Mouse (Mus musculus) left cerebral cortex, adult 8-10 months (tissue): Measurements from ENCODE around the gene Zfp704. TPM values are rescaled to one million over a fixed set of nuclear protein-coding genes. Genes with fewer than 3 reads are reported as not detected.
"Not testable (repeated sequence)": the region's sequence is repeated elsewhere in the genome, so short reads cannot be mapped to it uniquely, and the experiment has no call there.

Source experiments
- DNase-seq, 2 experiments: peaks; one replicate each; pipeline ENCODE4 v3.0.0; 2022; ENCODE audit warnings: low spot score in 2 of 2
- total RNA-seq, 4 experiments: library from RNA; stranded (reverse); gene quantifications; 2 replicates each; pipeline ENCODE4 v1.2.4; 2022

Zfp704 gene
- total RNA-seq, 4 experiments from 2014 or later, result 26.7 to 38.5 (median 30.3) TPM

DNA sequence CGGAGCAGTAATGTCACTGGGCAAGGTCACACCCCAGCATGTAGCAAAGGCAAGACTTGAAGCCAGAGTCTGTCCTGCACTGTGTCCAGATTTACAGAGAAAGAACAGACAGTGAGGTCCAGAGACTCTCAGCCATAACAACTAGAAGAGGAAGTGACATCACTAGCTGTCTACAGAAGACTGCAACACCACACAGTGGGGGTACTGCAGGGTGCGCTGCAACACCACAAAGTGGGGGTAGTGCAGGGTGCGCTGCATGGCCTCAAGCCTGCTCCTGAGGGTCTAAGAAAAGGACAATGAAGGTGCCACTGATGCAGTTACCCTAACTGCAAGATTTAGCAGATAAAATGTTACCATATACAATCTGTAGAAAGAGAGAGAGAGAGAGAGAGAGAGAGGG lies 11.8 kb downstream of the Zfp704 start:
- DNase-seq, result no peak

GRCm38 (mm10) chr3:9594457-9594856 lies 15.4 kb downstream of the Zfp704 start:
- DNase-seq, result no peak

GRCm38 (mm10) chr3:9593832-9594231 lies 16.1 kb downstream of the Zfp704 start:
- DNase-seq, result no peak

GRCm38 (mm10) chr3:9591416-9592110 lies 18.3 kb downstream of the Zfp704 start:
- no peak for DNase-seq

DNA sequence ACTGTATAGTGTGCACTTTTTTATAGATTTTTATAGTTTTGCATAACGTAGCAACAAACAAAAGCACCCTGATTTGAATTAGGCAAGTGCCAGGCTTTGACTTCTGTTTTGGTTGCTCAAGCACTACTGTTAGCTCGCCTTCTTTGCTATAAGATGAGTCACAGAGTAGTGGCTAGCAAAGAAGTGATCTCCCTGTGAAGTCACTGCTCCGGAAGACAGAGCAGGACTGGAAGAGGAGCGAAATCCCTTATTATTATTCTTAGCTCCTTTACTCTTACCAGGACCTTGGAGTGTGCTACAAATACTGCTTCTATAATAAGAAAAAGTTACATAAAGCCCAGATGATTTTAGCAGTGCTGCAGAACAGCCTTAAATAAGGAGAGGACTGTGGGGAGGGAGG lies 21.2 kb downstream of the Zfp704 start:
- no peak for DNase-seq

DNA sequence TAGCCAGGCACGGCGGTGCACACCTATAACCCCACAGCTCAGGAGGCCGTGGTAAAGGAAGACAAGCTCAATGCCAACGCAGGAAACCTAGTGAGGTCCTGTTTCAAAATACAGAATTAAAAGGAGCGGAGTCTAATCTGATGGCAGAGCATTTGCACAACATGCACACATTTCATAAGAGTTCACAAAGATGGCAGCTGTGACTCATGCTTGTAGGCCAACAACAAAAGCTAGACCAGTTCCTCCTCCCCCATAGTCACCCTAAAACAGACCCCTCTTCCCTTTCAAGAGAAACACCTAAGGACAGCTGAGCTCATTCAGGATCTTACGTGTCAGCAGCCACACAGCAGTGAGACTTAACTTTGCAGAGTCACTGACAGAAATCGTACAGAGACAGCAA lies 22.6 kb downstream of the Zfp704 start:
- DNase-seq, result no peak

DNA sequence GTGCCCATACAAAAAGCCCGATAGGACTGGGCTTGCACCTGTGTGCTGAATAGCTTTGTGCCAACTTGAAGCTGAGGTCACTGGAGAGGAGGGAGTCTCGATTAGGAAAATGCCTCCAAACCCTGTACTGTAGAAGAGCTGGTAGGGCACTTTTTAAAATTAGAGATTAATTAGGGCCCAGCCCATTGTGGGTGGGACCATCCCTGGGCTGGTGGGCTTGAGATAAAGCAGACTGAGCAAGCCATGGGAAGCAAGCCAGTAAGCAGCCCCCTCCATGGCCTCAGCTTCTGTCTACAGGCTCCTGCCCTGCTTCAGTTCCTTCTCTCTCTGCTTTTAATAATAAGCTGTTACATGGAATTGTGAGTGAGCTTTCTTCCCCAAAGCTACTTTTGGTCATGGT lies 26.4 kb downstream of the Zfp704 start:
- DNase-seq, result no peak

- no peak for DNase-seq
These were observed 28.7 kb downstream of the Zfp704 start for GRCm38 (mm10) chr3:9580952-9581798.

GRCm38 (mm10) chr3:9580102-9580501 lies 29.8 kb downstream of the Zfp704 start:
- no peak for DNase-seq

- DNase-seq, result no peak
These were observed 30.7 kb downstream of the Zfp704 start for GRCm38 (mm10) chr3:9579028-9579643.

DNA sequence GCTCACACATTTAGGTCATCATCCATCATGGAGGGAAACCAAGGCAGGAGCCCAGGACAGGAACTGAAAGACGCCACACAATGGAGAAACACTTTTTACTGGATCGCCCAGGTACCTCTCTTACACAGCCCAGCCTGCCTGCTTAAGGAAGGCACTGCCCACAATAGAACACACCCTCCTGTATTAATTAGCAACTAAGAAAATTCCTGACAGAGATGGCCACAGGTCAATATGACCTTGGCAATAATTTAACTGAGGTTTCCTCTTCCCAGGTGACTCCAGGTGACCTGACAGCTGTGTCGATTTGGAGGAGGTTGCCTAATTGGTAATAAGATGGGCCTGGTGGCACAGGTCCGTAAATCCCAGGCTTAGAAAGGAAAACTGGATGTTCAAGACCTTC lies 33.0 kb downstream of the Zfp704 start:
- DNase-seq, result no peak

DNA sequence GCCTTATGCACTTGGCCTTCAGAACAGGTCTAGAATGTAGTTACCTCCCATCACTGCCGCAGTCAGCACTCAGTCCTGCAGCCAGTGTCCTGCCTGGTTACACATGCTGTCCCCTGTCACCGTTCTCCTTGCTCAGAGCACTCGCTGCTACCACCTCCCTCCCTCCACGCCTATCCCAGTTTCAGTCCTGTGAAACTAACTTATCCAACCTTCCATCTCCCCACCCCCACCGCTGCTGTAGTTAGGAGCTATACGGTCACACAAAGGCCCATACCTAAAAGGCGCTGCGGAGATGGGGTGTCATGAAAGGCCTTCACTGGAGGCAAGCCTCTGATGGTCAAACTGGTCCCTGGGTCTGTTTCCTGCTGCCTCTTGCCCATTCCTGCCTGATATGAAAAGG lies 35.6 kb downstream of the Zfp704 start:
- DNase-seq, result no peak

DNA sequence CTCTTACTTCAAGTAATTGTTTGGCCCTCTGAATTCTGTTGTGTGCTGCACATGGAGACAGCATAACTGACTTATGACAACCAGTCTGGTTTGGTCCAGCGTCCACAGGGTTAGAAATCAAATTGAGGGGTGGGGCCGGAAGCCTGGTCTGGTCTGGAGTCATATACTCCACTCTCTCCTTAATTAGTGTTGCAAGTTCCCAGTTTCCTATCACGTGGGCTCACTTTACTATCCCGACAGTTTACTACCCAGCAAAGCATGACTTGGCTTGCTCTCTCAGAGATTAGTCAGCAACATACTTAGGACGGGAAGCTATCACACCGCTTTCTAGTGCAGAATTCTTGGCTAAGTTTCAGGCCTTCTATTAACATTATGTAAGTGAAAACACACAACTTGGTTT lies 36.3 kb downstream of the Zfp704 start:
- DNase-seq, result no peak

GRCm38 (mm10) chr3:9572261-9572660 lies 37.6 kb downstream of the Zfp704 start:
- no peak for DNase-seq

DNA sequence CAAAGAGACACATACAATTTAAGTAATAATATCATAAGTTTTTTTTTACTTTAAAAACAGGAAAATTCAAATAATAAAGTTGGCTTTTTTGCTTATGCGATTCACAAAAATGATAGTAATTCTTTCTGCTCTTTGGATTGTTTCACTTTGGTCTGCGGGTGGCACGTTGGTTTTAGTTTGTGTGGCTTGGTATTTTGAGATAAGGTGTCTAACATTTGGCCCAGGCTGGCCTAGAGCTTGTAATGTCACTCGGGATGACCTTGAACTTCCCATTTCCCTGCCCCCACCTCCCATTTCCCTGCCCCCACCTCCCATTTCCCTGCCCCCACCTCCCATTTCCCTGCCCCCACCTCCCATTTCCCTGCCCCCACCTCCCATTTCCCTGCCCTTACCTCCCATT lies 39.1 kb downstream of the Zfp704 start:
- no peak for DNase-seq

- DNase-seq, result not testable (repeated sequence)
These were observed 40.2 kb downstream of the Zfp704 start for GRCm38 (mm10) chr3:9569706-9570105.

GRCm38 (mm10) chr3:9568565-9569228 lies 41.2 kb downstream of the Zfp704 start:
- no peak for DNase-seq

DNA sequence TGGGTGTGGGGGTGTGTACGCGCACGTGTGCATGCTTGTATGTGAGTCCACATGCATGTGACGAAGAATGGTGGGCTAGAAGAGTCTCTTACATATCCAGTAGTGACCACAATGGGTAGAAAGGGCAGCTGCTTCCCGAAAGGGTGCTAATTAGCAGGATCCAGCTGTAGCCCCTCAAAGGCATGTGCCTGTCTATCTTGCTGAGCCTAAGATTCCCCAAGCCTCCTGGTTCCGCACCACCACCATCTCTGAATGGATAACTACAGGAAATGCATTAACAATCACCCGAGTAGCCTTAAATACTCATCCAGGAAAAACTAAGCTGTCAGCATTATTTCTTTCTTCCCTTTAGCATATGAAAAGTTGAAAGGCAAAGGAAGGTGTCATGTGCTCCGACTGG lies 41.9 kb downstream of the Zfp704 start:
- no peak for DNase-seq

GRCm38 (mm10) chr3:9566831-9567230 lies 43.1 kb downstream of the Zfp704 start:
- no peak for DNase-seq

- DNase-seq, result no peak
These were observed 46.3 kb downstream of the Zfp704 start for GRCm38 (mm10) chr3:9563562-9563961.

DNA sequence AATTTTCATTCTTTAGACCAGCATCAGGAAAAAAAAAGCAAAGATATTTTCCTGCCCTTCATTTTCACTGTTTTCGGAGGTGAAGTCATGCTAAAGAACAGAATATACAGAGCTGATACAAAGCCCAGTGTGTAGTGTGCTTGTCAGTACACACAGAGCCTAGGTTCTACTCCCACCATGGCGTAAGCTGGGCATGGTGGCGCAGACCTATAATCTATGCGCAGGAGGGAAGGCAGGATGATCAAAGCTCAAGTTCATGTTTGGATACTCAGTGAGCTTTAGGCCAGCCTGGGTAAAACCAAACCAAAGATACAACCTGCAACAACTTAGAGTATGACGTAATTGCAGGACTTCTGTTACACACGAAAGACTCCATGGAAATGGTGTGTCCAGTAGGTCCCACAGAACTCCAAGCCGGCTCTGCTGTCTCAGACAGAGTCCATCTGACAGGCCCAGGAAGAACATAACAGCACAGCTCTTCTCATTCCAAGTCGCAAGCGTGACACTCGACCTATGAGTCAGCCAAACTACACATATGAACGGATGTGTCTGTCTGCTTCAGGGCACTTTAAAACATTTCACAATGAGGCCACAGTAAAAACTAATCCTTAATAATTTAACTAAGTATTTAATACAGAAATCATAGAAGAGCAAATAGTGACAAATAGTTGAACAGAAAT lies 47.1 kb downstream of the Zfp704 start:
- DNase-seq, result no peak
